Mouse (Mus musculus) intestine, embryonic 16.5 days (tissue): ENCODE data around the gene Pi16. TPM values are rescaled to one million over a fixed set of nuclear protein-coding genes. Genes with fewer than 3 reads are reported as not detected.

Experiments
- polyA plus RNA-seq: library from polyadenylated mRNA; unstranded; fragments of >200 nt; fragmentation: Nextera tagmentation; extraction: Ambion mirVana; gene quantifications from 2 replicates; pipeline ENCODE4 v1.2.1, GENCODE M21; 2015

The Pi16 gene
- polyA plus RNA-seq, 1 experiment from 2014 or later = 0.88 TPM

Other genes starting within 250 kb of the Pi16 start
- gene Cdkn1a, start 226.7 kb upstream of the Pi16 start, polyA plus RNA-seq = 107 and 114 TPM in 2 replicates
- 0.34 and 0.70 TPM in 2 replicates for gene Rab44, start 203.5 kb upstream of the Pi16 start, polyA plus RNA-seq
- 5.3 and 5.9 TPM in 2 replicates for gene Cpne5, start 79.5 kb upstream of the Pi16 start, polyA plus RNA-seq
- gene Ppil1, start 53.5 kb upstream of the Pi16 start, polyA plus RNA-seq = 133 and 153 TPM in 2 replicates
- 82.9 and 85.6 TPM in 2 replicates for gene BC004004, start 48.9 kb upstream of the Pi16 start, polyA plus RNA-seq
- 31.7 and 146 TPM in 2 replicates for gene Mtch1, start 30.3 kb downstream of the Pi16 start, polyA plus RNA-seq
- 9.8 and 11.5 TPM in 2 replicates for gene Fgd2, start 43.2 kb downstream of the Pi16 start, polyA plus RNA-seq
- gene Pim1, start 173.1 kb downstream of the Pi16 start, polyA plus RNA-seq = 11.8 and 12.8 TPM in 2 replicates
- not detected in 2 replicates for gene Gm17657, start 232.0 kb downstream of the Pi16 start, polyA plus RNA-seq
- gene Tbc1d22b, start 232.1 kb downstream of the Pi16 start, polyA plus RNA-seq = 12.4 and 12.6 TPM in 2 replicates
- 0.33 and 0.87 TPM in 2 replicates for gene Tmem217, start 234.7 kb downstream of the Pi16 start, polyA plus RNA-seq